Mouse (Mus musculus) C2C12 (cell line): ENCODE measurements around the gene Otulin. TPM values are rescaled to one million over a fixed set of nuclear protein-coding genes. Genes with fewer than 3 reads are reported as not detected.

Experiments
- H3K27me3 ChIP-seq: one replicate; pipeline ENCODE4 v1.6.1; 2011; ENCODE audit not compliant: control insufficient read depth, insufficient read depth, insufficient read length
- H3K36me3 ChIP-seq: one replicate; pipeline ENCODE4 v1.6.1; 2011; ENCODE audit not compliant: control insufficient read depth, insufficient read depth
- H3K4me3 ChIP-seq: one replicate; pipeline ENCODE4 v1.5.1; 2011; ENCODE audit warnings: mild to moderate bottlenecking, control low read depth; ENCODE audit not compliant: poor library complexity, insufficient read depth, severe bottlenecking
- H3K79me2 ChIP-seq: one replicate; pipeline ENCODE4 v1.6.1; 2011; ENCODE audit not compliant: control insufficient read depth, insufficient read depth
- H3K79me3 ChIP-seq: one replicate; pipeline ENCODE4 v1.6.1; 2011; ENCODE audit warnings: low read depth, control low read depth
- H3ac ChIP-seq: one replicate; pipeline ENCODE3; 2011; ENCODE audit warnings: low read depth; ENCODE audit not compliant: control insufficient read depth, insufficient read length
- CEBPB ChIP-seq: IDR thresholded peaks from one replicate; pipeline ENCODE4 v1.6.1; 2011; ENCODE audit warnings: low read depth, mild to moderate bottlenecking, control low read depth, moderate library complexity
- CTCF ChIP-seq: IDR thresholded peaks from one replicate; pipeline ENCODE4 v1.5.1; 2011; ENCODE audit not compliant: control insufficient read depth, insufficient read depth, insufficient read length
- FOSL1 ChIP-seq: IDR thresholded peaks from one replicate; pipeline ENCODE4 v1.8.0; 2011; ENCODE audit warnings: mild to moderate bottlenecking, low read length; ENCODE audit not compliant: poor library complexity, insufficient read depth, severe bottlenecking
- MAX ChIP-seq: IDR thresholded peaks from one replicate; pipeline ENCODE4 v1.6.1; 2011; ENCODE audit warnings: mild to moderate bottlenecking, control low read depth
- MYOD1 ChIP-seq: IDR thresholded peaks from one replicate; pipeline ENCODE4 v1.6.1; 2011; ENCODE audit warnings: low read depth; ENCODE audit not compliant: control insufficient read depth, insufficient read length
- MYOG ChIP-seq: IDR thresholded peaks from one replicate; pipeline ENCODE4 v1.6.1; 2011; ENCODE audit not compliant: control insufficient read depth, insufficient read length; ENCODE audit errors: extremely low read depth
- USF1 ChIP-seq: IDR thresholded peaks from one replicate; pipeline ENCODE4 v1.6.1; 2011; ENCODE audit warnings: low read depth, mild to moderate bottlenecking, control low read depth, moderate library complexity
- polyA plus RNA-seq: library from polyadenylated mRNA; unstranded; fragments of >200 nt; fragmentation: generic; extraction: Trizol; gene quantifications from one replicate; pipeline ENCODE4 v1.2.1, GENCODE M21; 2012; ENCODE audit warnings: missing spikeins

Otulin gene
- polyA plus RNA-seq, 1 experiment = 48.8 TPM

DNA sequence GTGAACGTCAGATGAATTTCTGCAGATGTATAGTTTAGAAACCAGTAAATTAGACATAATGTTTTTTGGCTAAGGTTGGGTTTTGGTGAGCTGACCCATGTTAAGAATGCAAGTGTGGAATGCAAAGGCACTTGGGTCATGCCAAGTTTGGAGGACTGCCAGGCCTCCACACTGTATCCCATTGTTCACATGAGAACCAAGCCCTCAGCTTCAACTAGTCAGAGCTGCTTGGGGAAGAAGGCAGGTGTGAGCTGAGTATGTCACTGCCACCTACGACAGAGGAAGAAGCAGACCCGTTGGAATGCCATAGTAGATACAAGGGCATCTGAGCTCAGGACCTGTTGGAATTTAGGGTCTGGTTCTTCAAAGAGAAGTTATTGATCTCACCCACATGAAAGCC lies 54.6 kb downstream of the Otulin start:
- H3K79me3 ChIP-seq = no peaks in the 10 kb centered on the region
- peaks cover 3% of the 10 kb centered on the region for H3K79me2 ChIP-seq
- H3ac ChIP-seq = no peak overlapping the region
- H3K27me3 ChIP-seq = no peaks in the 10 kb centered on the region
- no peak overlapping the region for H3K4me3 ChIP-seq
- H3K36me3 ChIP-seq = peaks cover 100% of the 10 kb centered on the region
- no peak for TF ChIP-seq MAX
- TF ChIP-seq MYOD1 = peak; percentile 36

DNA sequence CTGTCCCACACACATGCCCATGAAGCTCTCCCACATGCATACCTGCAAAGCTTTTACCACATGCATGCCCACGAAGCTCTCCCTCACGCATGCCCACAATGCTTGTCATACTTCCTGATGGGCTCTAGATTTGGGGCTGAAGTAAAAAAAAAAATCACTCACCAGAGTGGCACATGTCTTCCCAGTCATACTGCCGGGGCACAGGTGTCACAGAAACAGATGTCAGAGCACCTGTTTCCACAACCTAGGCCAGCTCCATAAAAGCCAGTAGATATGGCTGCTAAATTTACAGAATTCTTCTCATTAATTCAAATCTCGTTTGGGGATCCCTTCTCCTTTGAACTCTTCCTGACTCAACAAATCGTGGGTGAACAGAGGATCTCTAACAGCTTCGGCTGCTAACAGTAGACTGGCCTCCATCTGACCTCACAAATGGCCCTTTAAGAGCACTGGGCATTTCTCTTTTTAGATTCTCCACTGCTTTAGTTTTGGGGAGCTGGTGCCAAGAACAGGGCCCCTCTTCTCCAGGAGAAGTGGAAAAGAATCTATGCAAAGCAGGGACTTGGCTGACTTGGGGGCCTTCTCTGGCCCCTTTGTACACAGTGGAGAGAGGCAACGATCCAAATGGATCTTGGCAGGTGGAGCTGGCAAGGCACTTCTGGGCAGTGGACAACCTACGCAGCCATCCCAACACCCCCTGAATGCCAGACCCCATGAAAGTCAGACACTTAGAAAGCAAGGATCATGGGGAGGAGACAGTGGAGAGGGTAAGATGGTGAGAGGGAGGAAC lies 55.3 kb downstream of the Otulin start:
- Histone ChIP-seq H3K79me2 (peaks cover 9% of the 10 kb centered on the region), H3ac (no peak overlapping the region), H3K4me3 (no peak overlapping the region), H3K27me3 (no peaks in the 10 kb centered on the region), H3K79me3 (no peaks in the 10 kb centered on the region), H3K36me3 (peaks cover 99% of the 10 kb centered on the region)
- TF ChIP-seq CTCF = no peak
- no peak for TF ChIP-seq USF1
- TF ChIP-seq MYOD1 = no peak

DNA sequence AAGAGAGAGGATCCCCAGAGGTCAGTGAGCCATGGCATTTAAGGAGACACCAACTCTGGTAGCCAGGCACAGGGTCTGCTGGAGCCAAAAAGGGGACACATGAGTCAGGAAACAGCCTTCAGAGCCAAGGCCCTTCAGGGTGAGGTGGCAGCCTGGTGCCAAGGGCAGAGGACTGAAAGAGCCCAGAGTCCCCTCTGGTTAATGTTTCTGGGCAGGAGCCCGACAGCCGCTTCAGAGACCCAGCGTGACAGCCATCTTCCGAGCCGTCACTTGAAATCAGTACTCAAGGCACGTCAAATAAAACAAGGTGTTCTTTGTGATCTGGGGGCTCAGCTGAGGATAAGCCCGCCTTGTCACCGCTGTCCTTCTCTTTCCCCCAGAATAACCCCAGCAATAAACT lies 59.3 kb downstream of the Otulin start:
- TF ChIP-seq CEBPB (no peak), USF1 (no peak), FOSL1 (no peak)
- no peak overlapping the region for H3ac ChIP-seq
- H3K27me3 ChIP-seq = no peaks in the 10 kb centered on the region
- peaks cover 9% of the 10 kb centered on the region for H3K79me2 ChIP-seq
- H3K36me3 ChIP-seq = peaks cover 99% of the 10 kb centered on the region
- no peaks in the 10 kb centered on the region for H3K79me3 ChIP-seq
- no peak overlapping the region for H3K4me3 ChIP-seq

DNA sequence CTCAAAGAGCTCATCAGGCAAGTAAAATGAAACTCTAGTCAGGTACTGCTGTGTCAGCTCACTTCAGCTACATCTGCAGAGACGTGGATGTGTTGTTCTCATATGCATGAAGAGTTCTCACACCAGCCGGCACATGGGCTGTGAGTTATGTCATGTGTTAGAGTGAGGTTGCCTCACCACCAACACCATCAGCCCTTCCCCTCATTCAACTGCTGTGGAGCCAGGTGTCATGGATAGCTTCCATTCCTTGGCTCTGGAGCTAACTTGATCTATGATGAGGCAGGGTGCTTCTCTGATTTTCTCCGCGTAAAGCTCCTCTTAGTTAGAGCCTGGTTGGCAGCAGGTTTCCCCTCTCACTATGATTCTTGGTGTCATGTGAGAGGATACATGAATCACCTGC lies 60.1 kb downstream of the Otulin start:
- Histone ChIP-seq H3K36me3 (peaks cover 99% of the 10 kb centered on the region), H3K27me3 (no peaks in the 10 kb centered on the region), H3K79me3 (no peaks in the 10 kb centered on the region), H3K4me3 (no peak overlapping the region), H3K79me2 (peaks cover 9% of the 10 kb centered on the region), H3ac (no peak overlapping the region)
- TF ChIP-seq MYOD1 = no peak
- TF ChIP-seq CEBPB = no peak
- TF ChIP-seq FOSL1 = no peak
- TF ChIP-seq MAX = no peak
- TF ChIP-seq MYOG = no peak
- TF ChIP-seq CTCF = no peak
- no peak for TF ChIP-seq USF1

DNA sequence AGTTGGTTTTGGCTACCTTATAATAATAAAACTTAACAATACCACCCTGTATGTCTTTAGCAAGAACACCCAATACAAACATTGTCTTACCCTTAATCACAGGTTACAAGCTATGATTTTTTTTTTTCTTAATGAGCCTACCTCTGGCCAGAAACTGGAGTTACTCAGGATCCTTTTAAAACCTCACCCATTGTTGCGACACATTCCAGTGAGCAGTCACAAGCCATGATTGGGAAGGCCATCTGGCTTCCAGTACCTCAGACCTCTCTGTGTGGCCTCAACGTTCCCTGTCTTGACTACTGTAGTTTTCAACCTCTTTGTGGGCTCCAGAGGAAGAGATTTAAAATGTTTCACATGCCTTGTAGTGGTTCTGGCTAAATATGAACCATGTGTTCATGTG lies 60.6 kb downstream of the Otulin start:
- Histone ChIP-seq H3K36me3 (peaks cover 99% of the 10 kb centered on the region), H3K27me3 (no peaks in the 10 kb centered on the region), H3K79me2 (peaks cover 9% of the 10 kb centered on the region), H3K4me3 (no peak overlapping the region), H3K79me3 (no peaks in the 10 kb centered on the region), H3ac (no peak overlapping the region)
- TF ChIP-seq MYOG = no peak
- no peak for TF ChIP-seq FOSL1
- no peak for TF ChIP-seq CTCF
- no peak for TF ChIP-seq MAX
- TF ChIP-seq MYOD1 = no peak
- peak; percentile 94 for TF ChIP-seq CEBPB

DNA sequence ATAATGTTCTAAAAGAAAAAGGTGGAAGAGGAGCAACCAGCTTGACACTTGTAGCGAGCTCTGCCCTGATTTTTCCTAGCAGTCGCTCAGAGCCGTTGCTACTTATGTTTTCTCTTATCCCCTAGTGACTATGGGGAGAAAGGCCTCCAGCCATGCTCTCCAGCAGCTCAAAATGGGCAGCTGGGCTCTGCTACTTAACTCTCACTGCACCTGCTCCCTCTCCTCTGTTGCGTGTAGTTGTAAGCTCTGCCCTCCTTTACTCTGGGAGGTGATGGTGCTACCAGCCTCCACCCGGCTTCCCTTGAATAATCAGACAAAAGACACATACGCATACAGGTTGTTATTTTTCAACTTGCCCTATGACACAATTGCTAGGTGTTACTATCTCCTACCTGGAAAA lies 62.1 kb downstream of the Otulin start:
- TF ChIP-seq MYOD1 (no peak), FOSL1 (no peak), USF1 (no peak)
- Histone ChIP-seq H3K4me3 (no peak overlapping the region), H3K79me3 (no peaks in the 10 kb centered on the region), H3K36me3 (peaks cover 99% of the 10 kb centered on the region), H3K27me3 (no peaks in the 10 kb centered on the region), H3K79me2 (peaks cover 9% of the 10 kb centered on the region), H3ac (no peak overlapping the region)
